Mouse (Mus musculus): Measurements from ENCODE around the gene Sub1.

Gene Sub1

GRCm38 (mm10) chr15:11996883-11997282 is at the start of gene Sub1:
Gene Sub1, minus strand, starts transcription at chr15:11996983.
- no peak for DNase-seq (ENCODE audit: low read depth)

GRCm38 (mm10) chr15:12040407-12040710 is 43.6 kb upstream of the Sub1 start:
- DNase-seq (ENCODE audit: low read depth): no peak

- DNase-seq (ENCODE audit: low read depth): no peak
Measured at GRCm38 (mm10) chr15:12039671-12040406, 43.1 kb upstream of the Sub1 start.

- no peak for DNase-seq (ENCODE audit: low read depth)
Measured at GRCm38 (mm10) chr15:12039256-12039655, 42.5 kb upstream of the Sub1 start.

- DNase-seq (ENCODE audit: low read depth): no peak
Measured at GRCm38 (mm10) chr15:12037866-12038625, 41.3 kb upstream of the Sub1 start.

- DNase-seq (ENCODE audit: low read depth): no peak
Measured at GRCm38 (mm10) chr15:12037217-12037616, 40.4 kb upstream of the Sub1 start.

GRCm38 (mm10) chr15:12036675-12037074 is 39.9 kb upstream of the Sub1 start:
- no peak for DNase-seq (ENCODE audit: low read depth)

GRCm38 (mm10) chr15:12034317-12034716 is 37.5 kb upstream of the Sub1 start:
- DNase-seq (ENCODE audit: low read depth): no peak

GRCm38 (mm10) chr15:12033155-12033554 is 36.4 kb upstream of the Sub1 start:
- no peak for DNase-seq (ENCODE audit: low read depth)

- DNase-seq (ENCODE audit: low read depth): no peak
Measured at GRCm38 (mm10) chr15:12032512-12032911, 35.7 kb upstream of the Sub1 start.

GRCm38 (mm10) chr15:12031861-12032260 is 35.1 kb upstream of the Sub1 start:
- no peak for DNase-seq (ENCODE audit: low read depth)

GRCm38 (mm10) chr15:12030221-12030620 is 33.4 kb upstream of the Sub1 start:
- DNase-seq (ENCODE audit: low read depth): no peak

- no peak for DNase-seq (ENCODE audit: low read depth)
Measured at GRCm38 (mm10) chr15:12027807-12028206, 31.0 kb upstream of the Sub1 start.

- no peak for DNase-seq (ENCODE audit: low read depth)
Measured at GRCm38 (mm10) chr15:12026932-12027450, 30.2 kb upstream of the Sub1 start.

GRCm38 (mm10) chr15:12026026-12026425 is 29.2 kb upstream of the Sub1 start:
- DNase-seq (ENCODE audit: low read depth): no peak

GRCm38 (mm10) chr15:12025341-12025740 is 28.6 kb upstream of the Sub1 start:
- no peak for DNase-seq (ENCODE audit: low read depth)

GRCm38 (mm10) chr15:12024791-12025268 is 28.0 kb upstream of the Sub1 start:
- DNase-seq (ENCODE audit: low read depth): no peak

GRCm38 (mm10) chr15:12019443-12019842 is 22.7 kb upstream of the Sub1 start:
- DNase-seq (ENCODE audit: low read depth): no peak

GRCm38 (mm10) chr15:12018428-12018757 is 21.6 kb upstream of the Sub1 start:
- no peak for DNase-seq (ENCODE audit: low read depth)

- DNase-seq (ENCODE audit: low read depth): no peak
Measured at GRCm38 (mm10) chr15:12017700-12018427, 21.1 kb upstream of the Sub1 start.

GRCm38 (mm10) chr15:12014197-12014905 is 17.6 kb upstream of the Sub1 start:
- DNase-seq (ENCODE audit: low read depth): no peak

All from c-Kit-positive CD71-negative TER-119-negative erythroid progenitor cells, embryonic 14.5 days (primary cell).